ENCODE assay signal across 9 mouse cellular contexts in genomic region chr16:88174083-88174721, GRCm38 (mm10).
DNase-seq lines count a peak whose midpoint lies in the region; TF ChIP-seq lines count a peak whose summit lies in the region.
"Had no signal": no experiment of that assay in that cellular context is flagged by ENCODE, and none has a peak within 500 bp of the region (broad histone marks: within the 10 kb centered on the region; RNA-seq: fewer than 3 reads in every experiment).

No protein-coding gene starts in this region.

- TF ChIP-seq CTCF in left cerebral cortex, adult 2 months (IDR thresholded peaks at IDR 0.05): no peak; the same call in 1 of the 2 replicates

- peak; percentile 1 for DNase-seq in cerebellum, adult 11-12 months
- DNase-seq in cerebellum, adult 11 months: no peak
- peak; percentile 6 for DNase-seq in ovary, postnatal 14 days (ENCODE audit: low spot score)
- DNase-seq in ovary, postnatal 36 days (ENCODE audit: low spot score): no peak
- DNase-seq in left cerebral cortex, adult 2 months (ENCODE audit: extremely low spot score in 1 of 2, low spot score in 2 of 2): peak; percentile 19 to 27
- DNase-seq in telencephalon, adult 2 months (ENCODE audit: low read depth, low spot score): peak; percentile 53
- no peak for DNase-seq in spleen, postnatal 4 days (ENCODE audit: low spot score in 2 of 2)
- DNase-seq in adrenal gland, postnatal 4 days (ENCODE audit: low spot score in 2 of 2): no peak
- DNase-seq: liver had no signal

- no peak overlapping the region for H3K4me3 ChIP-seq in left cerebral cortex, adult 2 months

- no peak overlapping the region for H3K27ac ChIP-seq in left cerebral cortex, adult 2 months

- intact Hi-C loops in left cerebral cortex, adult 2 months (cut with DNase I): no loop called here

Comparison
In these comparisons a context has a peak if more than half of its experiments do, and no peak if none do; other contexts are left out.
1. DNase-seq: peak in cerebellum, adult 11-12 months (single experiment), ovary, postnatal 14 days (single experiment), left cerebral cortex, adult 2 months (2 of 2) and telencephalon, adult 2 months (single experiment); none in cerebellum, adult 11 months (single experiment), ovary, postnatal 36 days (single experiment), spleen, postnatal 4 days (0 of 2) and adrenal gland, postnatal 4 days (0 of 2).